Mouse (Mus musculus): ENCODE measurements around the gene Tcfl5. TPM values are rescaled to one million over a fixed set of nuclear protein-coding genes. Genes with fewer than 3 reads are reported as not detected.

Tcfl5 gene
- total and polyA plus RNA-seq, 3 experiments: not detected

DNA sequence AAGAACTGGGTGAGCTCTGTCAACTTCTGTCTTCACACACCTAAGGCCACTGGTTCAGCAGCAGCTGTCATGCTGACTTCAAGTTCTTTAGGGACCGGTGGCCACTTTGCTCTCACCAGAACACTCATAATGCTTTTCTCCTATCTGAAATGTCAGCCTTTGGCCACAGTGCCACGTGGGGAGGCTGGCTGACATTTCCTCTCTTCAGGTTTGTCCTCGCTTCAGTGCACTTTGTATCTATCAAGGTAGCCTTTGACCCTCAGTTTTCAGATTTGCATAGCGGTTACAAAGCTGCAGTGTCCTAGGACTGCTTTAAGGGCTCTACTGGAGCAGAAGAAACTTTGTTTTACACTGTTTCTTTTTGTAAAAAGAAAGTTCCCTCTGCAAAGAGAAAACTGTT lies 66.0 kb downstream of the Tcfl5 start:
- dilution Hi-C loops (cut with MboI; ENCODE audit: extremely low pct_ligation_motif_present, extremely low pct_unique_long_range_greater_than_20kb, low sequenced_read_pairs): no loop called here

More for the DNA sequence above, 66.0 kb downstream of the Tcfl5 start:
- no peak overlapping the region for H3K4me3 ChIP-seq (replicated peaks in 1 of 3; ENCODE audit: low read depth in 2 of 3, low read length in 2 of 3, poor library complexity in 1 of 3)
- no peaks in the 10 kb centered on the region for H3K36me3 ChIP-seq (replicated peaks in 1 of 2; ENCODE audit: control insufficient read depth in 1 of 2, insufficient read depth in 1 of 2, low read length in 1 of 2)
- peaks cover 4 to 26% of the 10 kb centered on the region in 2 experiments; a peak in 3 of 4 replicates for H3K4me1 ChIP-seq (ENCODE audit: control insufficient read depth in 1 of 2, insufficient read depth in 2 of 2)
- H3K9me3 ChIP-seq (replicated peaks; ENCODE audit: low read length): no peaks in the 10 kb centered on the region
- no peak overlapping the region for H3K9ac ChIP-seq (ENCODE audit: insufficient read depth, low read depth)
- peak; percentile 30; the same call in 1 of the 2 replicates for TF ChIP-seq BHLHE40 (IDR thresholded peaks at IDR 0.05; ENCODE audit: low read depth, low read length)
- TF ChIP-seq JUN (IDR thresholded peaks at IDR 0.05; ENCODE audit: insufficient read depth, low read depth, low read length): no peak
- TF ChIP-seq MAX (IDR thresholded peaks at IDR 0.05; ENCODE audit: low read length): peak; percentile 57
- no peak; the same call in 1 of the 2 replicates for TF ChIP-seq USF1 (IDR thresholded peaks at IDR 0.05; ENCODE audit: low read depth, low read length)
- TF ChIP-seq POLR2A (IDR thresholded peaks at IDR 0.05; ENCODE audit: low read depth, low read length): no peak
- no peak for TF ChIP-seq KAT2A (IDR thresholded peaks at IDR 0.05; ENCODE audit: insufficient replicate concordance, low read length)
- TF ChIP-seq JUND (conservative IDR thresholded peaks at IDR 0.05; ENCODE audit: low read depth, low read length): no peak
- no peak for TF ChIP-seq MAZ (IDR thresholded peaks at IDR 0.05; ENCODE audit: low read depth, low read length)
- peak; percentile 56; the same call in 1 of the 2 replicates for TF ChIP-seq MXI1 (IDR thresholded peaks at IDR 0.05; ENCODE audit: low read depth, low read length)
- TF ChIP-seq MYC (IDR thresholded peaks at IDR 0.05; ENCODE audit: low read depth, low read length): peak; percentile 73; the same call in 1 of the 2 replicates
- no peak for TF ChIP-seq GABPA (IDR thresholded peaks at IDR 0.05; ENCODE audit: insufficient replicate concordance, low read depth, low read length)
- TF ChIP-seq UBTF (IDR thresholded peaks at IDR 0.05; ENCODE audit: low read depth, low read length): no peak
- no peak for TF ChIP-seq RAD21 (IDR thresholded peaks at IDR 0.05; ENCODE audit: low read depth, low read length)
- in situ Hi-C loops (cut with MboI; ENCODE audit: low pct_ligation_motif_present, low pct_unique_long_range_greater_than_20kb, low sequenced_read_pairs): loop anchor here (5.0 to 10.0 kb wide), 3 partner anchors 104 to 302 kb away; partner anchors contain the start of gene Cables2
- no peaks in the 10 kb centered on the region for H3K27me3 ChIP-seq (replicated peaks)
- peak; percentile 66 for DNase-seq (ENCODE audit: extremely low read depth)
- no peaks in the 10 kb centered on the region for H3K79me2 ChIP-seq (replicated peaks; ENCODE audit: control insufficient read depth, extremely low read depth, insufficient read depth, poor library complexity, severe bottlenecking)
- no peak overlapping the region for H3K27ac ChIP-seq (ENCODE audit: insufficient read depth, low read depth)
- no peak overlapping the region for H3K4me2 ChIP-seq (ENCODE audit: insufficient read depth, low read depth, poor library complexity, severe bottlenecking)

Other genes starting within 250 kb of the Tcfl5 start
- gene Slco4a1, start 186.5 kb downstream of the Tcfl5 start, total RNA-seq (2012; rRNA removed): 3.9 and 4.8 TPM in 2 replicates
- gene Slco4a1, start 186.5 kb downstream of the Tcfl5 start, total RNA-seq (2014; rRNA removed): 1.4 and 1.9 TPM in 2 replicates
- gene Slco4a1, start 186.5 kb downstream of the Tcfl5 start, polyA plus RNA-seq (2012; ENCODE audit: insufficient read length, low read depth): 4.3 and 5.4 TPM in 2 replicates
- gene Ntsr1, start 142.7 kb downstream of the Tcfl5 start, total RNA-seq (2012; rRNA removed): not detected in 2 replicates
- not detected in 2 replicates for gene Ntsr1, start 142.7 kb downstream of the Tcfl5 start, total RNA-seq (2014; rRNA removed)
- gene Ntsr1, start 142.7 kb downstream of the Tcfl5 start, polyA plus RNA-seq (2012; ENCODE audit: insufficient read length, low read depth): not detected in 2 replicates
- gene Mrgbp, start 61.4 kb downstream of the Tcfl5 start, total RNA-seq (2012; rRNA removed): 31.2 and 39.7 TPM in 2 replicates
- gene Mrgbp, start 61.4 kb downstream of the Tcfl5 start, total RNA-seq (2014; rRNA removed): 64.6 and 65.5 TPM in 2 replicates
- gene Mrgbp, start 61.4 kb downstream of the Tcfl5 start, polyA plus RNA-seq (2012; ENCODE audit: insufficient read length, low read depth): 47.5 and 54.6 TPM in 2 replicates
- 79.1 and 79.8 TPM in 2 replicates for gene Ogfr, start 53.5 kb downstream of the Tcfl5 start, total RNA-seq (2012; rRNA removed)
- 57.3 and 58.3 TPM in 2 replicates for gene Ogfr, start 53.5 kb downstream of the Tcfl5 start, total RNA-seq (2014; rRNA removed)
- 67.0 and 82.9 TPM in 2 replicates for gene Ogfr, start 53.5 kb downstream of the Tcfl5 start, polyA plus RNA-seq (2012; ENCODE audit: insufficient read length, low read depth)
- 1.9 and 2.0 TPM in 2 replicates for gene Col9a3, start 44.9 kb downstream of the Tcfl5 start, total RNA-seq (2012; rRNA removed)
- 0.56 and 0.57 TPM in 2 replicates for gene Col9a3, start 44.9 kb downstream of the Tcfl5 start, total RNA-seq (2014; rRNA removed)
- gene Col9a3, start 44.9 kb downstream of the Tcfl5 start, polyA plus RNA-seq (2012; ENCODE audit: insufficient read length, low read depth): 0.87 and 2.1 TPM in 2 replicates
- 24.9 and 30.0 TPM in 2 replicates for gene Dido1, start 67.3 kb upstream of the Tcfl5 start, total RNA-seq (2012; rRNA removed)
- 15.5 and 16.4 TPM in 2 replicates for gene Dido1, start 67.3 kb upstream of the Tcfl5 start, total RNA-seq (2014; rRNA removed)
- 25.0 and 25.8 TPM in 2 replicates for gene Dido1, start 67.3 kb upstream of the Tcfl5 start, polyA plus RNA-seq (2012; ENCODE audit: insufficient read length, low read depth)
- gene Gid8, start 67.4 kb upstream of the Tcfl5 start, total RNA-seq (2012; rRNA removed): 15.6 and 21.7 TPM in 2 replicates
- 32.1 and 32.5 TPM in 2 replicates for gene Gid8, start 67.4 kb upstream of the Tcfl5 start, total RNA-seq (2014; rRNA removed)
- gene Gid8, start 67.4 kb upstream of the Tcfl5 start, polyA plus RNA-seq (2012; ENCODE audit: insufficient read length, low read depth): 44.1 and 45.4 TPM in 2 replicates
- 13.4 and 16.2 TPM in 2 replicates for gene Slc17a9, start 82.6 kb upstream of the Tcfl5 start, total RNA-seq (2012; rRNA removed)
- gene Slc17a9, start 82.6 kb upstream of the Tcfl5 start, total RNA-seq (2014; rRNA removed): 6.5 and 7.2 TPM in 2 replicates
- 23.7 and 26.0 TPM in 2 replicates for gene Slc17a9, start 82.6 kb upstream of the Tcfl5 start, polyA plus RNA-seq (2012; ENCODE audit: insufficient read length, low read depth)
- gene Bhlhe23, start 134.2 kb upstream of the Tcfl5 start, total RNA-seq (2012; rRNA removed): not detected in 2 replicates
- gene Bhlhe23, start 134.2 kb upstream of the Tcfl5 start, total RNA-seq (2014; rRNA removed): not detected in 2 replicates
- gene Bhlhe23, start 134.2 kb upstream of the Tcfl5 start, polyA plus RNA-seq (2012; ENCODE audit: insufficient read length, low read depth): not detected in 2 replicates

All from CH12.LX (cell line).